Mouse (Mus musculus) liver, embryonic 14.5 days (tissue): Measurements from ENCODE around the gene Rad54l2. TPM values are rescaled to one million over a fixed set of nuclear protein-coding genes. Genes with fewer than 3 reads are reported as not detected.

ENCODE experiments used
- ATAC-seq: fragments of 200-750 bp; cut with Nextera tagmentation; 2 replicates; pipeline ENCODE4 v1.8.0; 2017; ENCODE audit warnings: moderate number of reproducible peaks, mild to moderate bottlenecking, moderate library complexity; ENCODE audit not compliant: insufficient read depth
- DNase-seq, 3 experiments: peaks; one replicate each; pipeline ENCODE4 v3.0.0-alpha.2; 2012 to 2013; ENCODE audit warnings: low read depth in 3 of 3, low spot score in 3 of 3
- H3K27ac ChIP-seq: fragments of 300-500 bp; sonication (generic); 2 replicates; pipeline ENCODE4 v1.5.1; 2014; ENCODE audit warnings: moderate library complexity, mild to moderate bottlenecking, control low read depth, inconsistent platforms
- H3K27me3 ChIP-seq: fragments of 300-500 bp; sonication (generic); 2 replicates; pipeline ENCODE4 v1.6.1; 2014; ENCODE audit warnings: mild to moderate bottlenecking, low read length, moderate library complexity; ENCODE audit not compliant: control insufficient read depth, insufficient read depth
- H3K36me3 ChIP-seq: fragments of 300-500 bp; sonication (generic); replicated peaks from 2 replicates; pipeline ENCODE4 v1.6.1; 2014; ENCODE audit warnings: low read depth; ENCODE audit not compliant: control insufficient read depth, insufficient read depth
- H3K4me1 ChIP-seq, 2 experiments: fragments of 200-500 bp in 1 of 2; fragments of 300-500 bp in 1 of 2; sonication (generic) in 1 of 2; replicated peaks; 2 replicates each; pipeline ENCODE4 v1.6.1; 2012 to 2014; ENCODE audit warnings: antibody characterized with exemption in 1 of 2, inconsistent platforms in 1 of 2, low read length in 1 of 2; ENCODE audit not compliant: control insufficient read depth in 2 of 2, insufficient read depth in 2 of 2
- H3K4me2 ChIP-seq: fragments of 300-500 bp; sonication (generic); 2 replicates; pipeline ENCODE4 v1.6.1; 2014; ENCODE audit warnings: low read depth, mild to moderate bottlenecking, control low read depth, moderate library complexity
- H3K4me3 ChIP-seq, 2 experiments: fragments of 200-500 bp in 1 of 2; fragments of 300-500 bp in 1 of 2; sonication (generic) in 1 of 2; 2 replicates each; pipeline ENCODE4 v1.5.1; 2012 to 2014; ENCODE audit warnings: low read depth in 2 of 2, low read length in 2 of 2, mild to moderate bottlenecking in 2 of 2, control low read depth in 1 of 2, inconsistent platforms in 1 of 2, moderate library complexity in 1 of 2; ENCODE audit not compliant: insufficient read depth in 1 of 2
- H3K9ac ChIP-seq: fragments of 300-500 bp; sonication (generic); replicated peaks from 2 replicates; pipeline ENCODE4 v1.6.1; 2014; ENCODE audit warnings: mild to moderate bottlenecking, control low read depth, moderate library complexity
- H3K9me3 ChIP-seq: fragments of 300-500 bp; sonication (generic); 2 replicates; pipeline ENCODE4 v1.6.1; 2016; ENCODE audit warnings: low read length, mixed read lengths; ENCODE audit not compliant: control insufficient read depth
- CTCF ChIP-seq: IDR thresholded peaks from 2 replicates; pipeline ENCODE4 v1.5.1; 2016; ENCODE audit warnings: antibody characterized with exemption, low read depth, control low read depth
- EP300 ChIP-seq: IDR thresholded peaks from 2 replicates; pipeline ENCODE4 v1.6.1; 2016; ENCODE audit warnings: antibody characterized with exemption, low read depth
- WGBS: fragments of 180-500 bp; shearing (Covaris S2); extraction: QIAGEN DNeasy Blood & Tissue Kit; methylation state at CpG from one replicate; pipeline ENCODE4 v1.1.7; 2014; ENCODE audit not compliant: insufficient replicate concordance; 5-methylcytosine and 5-hydroxymethylcytosine counted together
- polyA plus RNA-seq, 2 experiments: library from polyadenylated mRNA; depleted of rRNA in 1 of 2; stranded (reverse) in 1 of 2; unstranded in 1 of 2; fragments of >200 nt; fragmentation: Nextera tagmentation in 1 of 2; extraction: Ambion mirVana in 1 of 2; gene quantifications; 2 replicates each; pipeline versions ENCODE4 v1.2.1 to v1.2.3; 2012 to 2014

The Rad54l2 gene
- polyA plus RNA-seq, 2 experiments: 0.96 to 2.4 TPM

DNA sequence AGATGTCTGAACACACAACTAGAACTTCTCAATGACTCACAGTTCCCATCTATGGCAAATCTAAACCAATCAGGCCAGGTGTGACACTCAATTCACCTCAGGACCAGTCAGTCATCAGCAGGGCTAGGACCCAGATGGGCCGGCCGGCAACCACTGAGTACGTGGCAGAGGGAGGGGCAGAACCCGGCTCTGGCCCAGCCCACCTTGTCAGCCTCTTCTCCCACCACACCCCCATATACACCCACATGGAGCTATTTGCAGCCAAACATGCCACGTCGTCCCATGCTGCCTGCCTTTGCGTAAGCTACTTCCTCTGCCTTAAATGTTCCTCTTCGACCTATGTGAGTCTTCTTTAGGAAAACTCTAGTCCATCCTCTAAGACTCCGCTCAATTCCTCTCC is 113.0 kb downstream of the Rad54l2 start:
- WGBS: 68% methylated on average over 9 of the region's 9 CpGs
- Histone ChIP-seq H3K9ac (no peak overlapping the region), H3K4me3 (no peak overlapping the region), H3K27ac (no peak overlapping the region), H3K4me1 (peaks cover 0 to 7% of the 10 kb centered on the region in 2 experiments; a peak in 1 of 4 replicates), H3K9me3 (no peaks in the 10 kb centered on the region), H3K27me3 (no peaks in the 10 kb centered on the region), H3K4me2 (no peak overlapping the region), H3K36me3 (no peaks in the 10 kb centered on the region)
- ATAC-seq (no peak), DNase-seq (no peak)
- no peak for TF ChIP-seq CTCF
- TF ChIP-seq EP300: no peak

DNA sequence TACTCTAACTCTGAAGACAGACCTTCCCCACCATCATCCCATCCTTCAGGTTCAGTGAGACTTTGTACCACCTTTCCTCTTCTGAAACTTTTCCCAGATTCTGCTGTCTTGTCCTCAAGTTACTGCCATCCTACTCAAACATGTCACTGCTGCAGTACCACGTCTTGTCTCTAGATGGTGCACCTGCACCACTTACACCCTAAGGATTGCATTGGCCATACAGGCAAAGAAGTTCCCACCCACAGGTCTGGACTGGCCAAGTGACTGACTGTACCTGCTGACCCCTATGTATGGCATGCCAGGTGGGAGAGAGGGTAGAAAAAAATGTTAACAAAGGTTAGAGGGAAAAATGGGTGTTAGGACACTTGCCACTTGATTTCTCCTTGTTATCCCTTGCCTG is 113.5 kb downstream of the Rad54l2 start:
- Histone ChIP-seq H3K4me1 (peaks cover 0 to 7% of the 10 kb centered on the region in 2 experiments; a peak in 1 of 4 replicates), H3K4me2 (no peak overlapping the region), H3K36me3 (no peaks in the 10 kb centered on the region), H3K9ac (no peak overlapping the region), H3K27ac (no peak overlapping the region), H3K4me3 (no peak overlapping the region), H3K27me3 (no peaks in the 10 kb centered on the region), H3K9me3 (no peaks in the 10 kb centered on the region)
- DNase-seq (peak; percentile 49 to 63 (median 55)), ATAC-seq (peak; percentile 27; the same call in 1 of the 2 replicates)
- TF ChIP-seq CTCF (peak; percentile 96), EP300 (no peak)
- 0% methylated on average over 1 of the region's 1 CpGs for WGBS

DNA sequence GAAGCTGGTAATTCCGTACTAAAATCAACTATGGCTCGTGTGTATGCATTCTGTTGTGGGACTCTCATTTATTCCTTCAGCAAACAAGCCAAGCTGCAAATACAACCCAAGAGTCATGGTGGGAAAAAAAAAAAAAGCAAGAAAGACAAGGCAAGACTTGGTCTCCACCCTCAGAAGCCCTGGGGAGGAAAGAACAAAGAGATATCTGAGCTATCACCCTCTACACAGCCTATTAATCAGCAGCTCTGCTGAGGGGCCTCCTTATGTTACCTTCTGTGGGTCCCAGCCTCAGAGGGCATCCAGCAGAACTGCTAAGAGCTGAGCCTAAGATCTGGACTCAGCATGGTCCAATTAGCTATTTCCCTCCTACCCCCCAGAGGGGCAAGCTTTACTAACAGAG is 115.1 kb downstream of the Rad54l2 start:
- ATAC-seq (peak; percentile 38; the same call in 1 of the 2 replicates), DNase-seq (no peak)
- Histone ChIP-seq H3K36me3 (no peaks in the 10 kb centered on the region), H3K4me2 (no peak overlapping the region), H3K4me1 (peaks cover 0 to 7% of the 10 kb centered on the region in 2 experiments; a peak in 1 of 4 replicates), H3K27me3 (no peaks in the 10 kb centered on the region), H3K4me3 (no peak overlapping the region), H3K9ac (no peak overlapping the region), H3K9me3 (no peaks in the 10 kb centered on the region), H3K27ac (no peak overlapping the region)
- TF ChIP-seq EP300: no peak
- no peak for TF ChIP-seq CTCF
- WGBS: 54% methylated on average over 2 of the region's 2 CpGs

DNA sequence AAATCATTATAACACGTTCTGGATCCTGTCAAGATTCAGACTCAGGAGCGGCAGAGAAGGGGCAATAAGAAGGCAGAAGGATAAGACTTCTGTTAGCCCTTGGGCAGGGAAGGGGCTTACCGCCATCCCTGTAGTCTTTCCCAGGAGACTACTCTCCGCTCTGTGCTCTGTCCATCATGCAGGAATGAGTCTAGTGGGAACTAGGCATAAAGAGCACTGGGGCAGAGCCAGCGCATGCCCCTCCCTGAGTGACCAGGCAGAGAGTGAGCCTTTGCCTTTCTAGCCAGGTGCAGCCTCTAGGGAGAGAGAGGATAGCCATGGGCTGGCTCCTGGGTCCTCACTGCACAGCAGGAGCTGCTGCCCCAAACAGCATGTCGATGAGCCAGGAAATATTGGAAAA is 124.1 kb downstream of the Rad54l2 start:
- H3K4me1 ChIP-seq: no peaks in the 10 kb centered on the region
- ATAC-seq: no peak
- no peaks in the 10 kb centered on the region for H3K36me3 ChIP-seq
- H3K27ac ChIP-seq: no peak overlapping the region
- no peak overlapping the region for H3K4me2 ChIP-seq
- 68% methylated on average over 6 of the region's 6 CpGs for WGBS
- no peak overlapping the region for H3K4me3 ChIP-seq
- no peaks in the 10 kb centered on the region for H3K9me3 ChIP-seq
- no peak for TF ChIP-seq CTCF
- no peak for TF ChIP-seq EP300
- DNase-seq: no peak
- H3K27me3 ChIP-seq: no peaks in the 10 kb centered on the region
- H3K9ac ChIP-seq: no peak overlapping the region

DNA sequence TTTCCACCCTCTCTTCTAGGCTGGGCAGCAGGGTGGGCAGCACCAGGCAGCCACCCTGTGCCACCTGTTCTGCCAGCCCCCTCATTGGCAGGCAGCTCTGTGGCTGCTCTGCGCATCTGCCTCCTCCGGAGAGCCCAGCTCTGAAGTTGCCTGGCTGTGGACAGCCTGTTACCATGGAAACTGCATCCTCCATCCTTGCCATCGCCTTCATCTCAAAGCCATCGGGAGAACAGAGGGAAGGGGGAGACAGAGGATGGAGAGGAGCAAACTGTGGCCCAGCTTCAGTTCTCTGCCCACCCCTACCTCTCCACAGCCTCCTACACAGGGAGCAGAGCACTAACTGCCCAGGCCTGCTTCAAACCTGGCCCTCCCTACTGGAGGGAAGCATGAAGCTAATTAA is 124.6 kb downstream of the Rad54l2 start:
- H3K9me3 ChIP-seq: no peaks in the 10 kb centered on the region
- H3K4me2 ChIP-seq: no peak overlapping the region
- TF ChIP-seq CTCF (no peak), EP300 (no peak)
- 73% methylated on average over 4 of the region's 4 CpGs for WGBS
- DNase-seq (no peak), ATAC-seq (no peak)
- H3K27ac ChIP-seq: no peak overlapping the region
- H3K9ac ChIP-seq: no peak overlapping the region
- H3K27me3 ChIP-seq: no peaks in the 10 kb centered on the region
- H3K4me3 ChIP-seq: no peak overlapping the region
- no peaks in the 10 kb centered on the region for H3K4me1 ChIP-seq
- H3K36me3 ChIP-seq: no peaks in the 10 kb centered on the region
